Mouse (Mus musculus): ENCODE data around the gene Ubald1.

DNA sequence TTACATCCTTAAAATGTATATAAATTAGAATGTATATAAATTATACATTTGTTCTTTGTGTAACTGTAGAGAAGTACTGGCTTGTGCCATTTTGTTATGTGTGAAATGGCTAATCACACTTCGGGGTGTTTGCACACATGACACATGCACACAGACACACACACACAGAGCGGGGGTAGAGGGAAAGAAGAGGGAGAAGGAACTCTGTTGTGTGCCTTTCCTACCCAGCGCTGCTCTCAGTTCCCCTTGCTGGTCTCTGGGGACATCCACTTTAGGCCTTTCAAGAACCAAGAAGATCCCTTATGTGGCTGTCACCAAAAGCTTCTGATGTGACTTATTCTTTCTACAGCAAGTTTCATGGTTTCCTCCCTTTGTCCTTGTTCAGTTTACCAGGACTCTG lies 33.1 kb downstream of the Ubald1 start:
- TF ChIP-seq CTCF (conservative IDR thresholded peaks at IDR 0.05; ENCODE audit: insufficient read depth, insufficient read length, low read depth, low read length), result no peak
- no peak for TF ChIP-seq POLR2A (IDR thresholded peaks at IDR 0.05; ENCODE audit: low read depth, low read length)

All from kidney, adult 2 months (tissue).